Mouse (Mus musculus) brain, embryonic 14.5 days (tissue): ENCODE data around the gene Slc43a2.

ENCODE experiments used
- CTCF ChIP-seq: fragments of 200-500 bp; IDR thresholded peaks from 2 replicates; pipeline ENCODE4 v1.5.1; 2012; ENCODE audit warnings: inconsistent platforms, mild to moderate bottlenecking, moderate library complexity, borderline replicate concordance; ENCODE audit not compliant: insufficient read depth, insufficient read length; ENCODE audit errors: extremely low read depth
- POLR2A ChIP-seq: fragments of 200-500 bp; IDR thresholded peaks from 2 replicates; pipeline ENCODE4 v1.6.1; 2012; ENCODE audit warnings: mild to moderate bottlenecking, inconsistent platforms, borderline replicate concordance; ENCODE audit not compliant: poor library complexity, insufficient read depth, insufficient read length, severe bottlenecking; ENCODE audit errors: extremely low read depth

DNA sequence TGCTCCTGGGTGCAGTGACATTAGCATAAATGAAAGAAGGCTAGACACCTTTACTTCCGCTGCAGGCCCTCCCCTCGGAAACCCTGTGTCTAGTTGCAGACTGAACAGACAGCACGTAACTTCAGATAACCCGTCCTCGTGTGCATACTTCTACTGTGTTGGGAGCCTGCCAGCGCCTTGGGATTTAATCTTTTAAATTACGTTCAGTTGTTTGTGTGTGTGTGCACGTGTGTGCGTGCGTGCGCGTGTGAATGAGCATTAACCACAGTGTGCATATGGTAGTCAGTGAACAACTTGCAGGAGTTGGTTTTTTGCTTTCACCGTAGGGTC is 7.4 kb downstream of the Slc43a2 start:
- TF ChIP-seq POLR2A (no peak), CTCF (no peak)
